Mouse (Mus musculus) thymus, adult 18-20 months (tissue): ENCODE measurements around the gene Ube2k.
A peak's percentile ranks its signal among the peaks of the same experiment; 100 is the strongest.
"Not testable (repeated sequence)": the region's sequence is repeated elsewhere in the genome, so short reads cannot be mapped to it uniquely, and the experiment has no call there.

Source experiments
- DNase-seq, 2 experiments: peaks; one replicate each; pipeline ENCODE4 v3.0.0; 2022; ENCODE audit warnings: mixed read lengths in 2 of 2

Gene Ube2k

GRCm38 (mm10) chr5:65536751-65537419 lies at the start of gene Ube2k, which contains the start of gene Smim14:
TSS of gene Ube2k (plus strand) at chr5:65537233.
TSS of gene Smim14 (minus strand) at chr5:65537184.
- DNase-seq, result peak; percentile 89 to 91

GRCm38 (mm10) chr5:65487381-65487780 lies 49.7 kb upstream of the Ube2k start:
- DNase-seq, result no peak

GRCm38 (mm10) chr5:65488725-65489124 lies 48.3 kb upstream of the Ube2k start:
- DNase-seq, result no peak

- no peak for DNase-seq
Observed at GRCm38 (mm10) chr5:65489830-65490229, 47.2 kb upstream of the Ube2k start.

- peak; percentile 63 to 69 for DNase-seq
Observed at GRCm38 (mm10) chr5:65491767-65492715, 45.0 kb upstream of the Ube2k start.

GRCm38 (mm10) chr5:65492716-65493531 lies 44.1 kb upstream of the Ube2k start, which contains the start of gene Gm43552:
TSS of gene Gm43552 (minus strand) at chr5:65492833.
- DNase-seq, result peak; percentile 95 to 96

GRCm38 (mm10) chr5:65500231-65500630 lies 36.8 kb upstream of the Ube2k start:
- DNase-seq, result no peak

- DNase-seq, result no peak
Observed at GRCm38 (mm10) chr5:65501407-65501806, 35.6 kb upstream of the Ube2k start.

- DNase-seq, result peak; percentile 20 to 35
Observed at GRCm38 (mm10) chr5:65505786-65506185, 31.2 kb upstream of the Ube2k start.

GRCm38 (mm10) chr5:65508395-65508794 lies 28.6 kb upstream of the Ube2k start:
- no peak for DNase-seq

GRCm38 (mm10) chr5:65513506-65513905 lies 23.5 kb upstream of the Ube2k start:
- no peak for DNase-seq

- DNase-seq, result peak in 1 of 2 experiments; percentile 15
Observed at GRCm38 (mm10) chr5:65514635-65515278, 22.3 kb upstream of the Ube2k start.

- no peak for DNase-seq
Observed at GRCm38 (mm10) chr5:65521803-65522202, 15.2 kb upstream of the Ube2k start.

- DNase-seq, result no peak
Observed at GRCm38 (mm10) chr5:65524831-65525230, 12.2 kb upstream of the Ube2k start.

GRCm38 (mm10) chr5:65525674-65526443 lies 11.2 kb upstream of the Ube2k start:
- DNase-seq, result no peak

- DNase-seq, result no peak
Observed at GRCm38 (mm10) chr5:65531283-65531682, 5.8 kb upstream of the Ube2k start.

GRCm38 (mm10) chr5:65534496-65534895 lies 2.5 kb upstream of the Ube2k start:
- DNase-seq, result no peak

GRCm38 (mm10) chr5:65535457-65536067 lies 1.5 kb upstream of the Ube2k start:
- peak in 1 of 2 experiments; percentile 32 for DNase-seq

- DNase-seq, result not testable (repeated sequence)
Observed at GRCm38 (mm10) chr5:65536068-65536465, 966 bp upstream of the Ube2k start.

- peak; percentile 16 to 48 for DNase-seq
Observed at GRCm38 (mm10) chr5:65537420-65538071, 513 bp downstream of the Ube2k start.
